Mouse (Mus musculus) spleen, adult 2 months (tissue): ENCODE measurements around the gene Dst.

ENCODE experiments used
- CTCF ChIP-seq: fragments of 200-500 bp; IDR thresholded peaks from 2 replicates; pipeline ENCODE4 v1.5.1; 2011; ENCODE audit warnings: mild to moderate bottlenecking, inconsistent platforms; ENCODE audit not compliant: insufficient read depth, insufficient read length, insufficient replicate concordance; ENCODE audit errors: extremely low read depth
- POLR2A ChIP-seq: fragments of 200-500 bp; IDR thresholded peaks from 2 replicates; pipeline ENCODE4 v1.6.1; 2011; ENCODE audit warnings: low read depth, low read length, inconsistent platforms

DNA sequence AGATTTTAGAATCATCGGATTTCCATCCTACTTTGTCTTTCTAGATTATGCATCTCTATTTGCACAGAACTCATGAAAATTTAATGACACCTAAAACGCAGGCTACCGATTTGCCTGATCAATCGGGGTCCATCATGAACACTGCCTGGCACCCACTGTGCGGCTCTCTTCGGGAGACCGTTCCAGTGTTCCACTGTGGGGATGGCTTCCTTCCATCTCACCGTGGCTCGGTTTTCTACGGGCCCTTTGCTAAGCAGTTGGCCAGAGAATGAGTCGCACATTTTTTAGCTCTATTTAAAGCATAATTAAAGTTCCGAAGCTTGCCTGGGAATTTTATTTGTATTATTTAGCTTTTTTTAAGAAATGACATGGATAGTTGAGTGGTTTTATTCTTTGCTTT, 72.4 kb downstream of the Dst start:
- TF ChIP-seq CTCF: no peak
- TF ChIP-seq POLR2A: no peak
